Mouse (Mus musculus): ENCODE results near the gene Cdk2ap2. TPM values are rescaled to one million over a fixed set of nuclear protein-coding genes. Genes with fewer than 3 reads are reported as not detected.

Gene Cdk2ap2
- total RNA-seq, 1 experiment: 39.6 TPM

- H3K4me3 ChIP-seq (ENCODE audit: insufficient read depth in 1 of 2, low read depth in 1 of 2, low read length in 2 of 2, poor library complexity in 1 of 2, severe bottlenecking in 1 of 2): no peak overlapping the region
- TF ChIP-seq ZC3H11A (IDR thresholded peaks at IDR 0.05; ENCODE audit: borderline replicate concordance, low read depth, low read length) (no peak), CHD2 (IDR thresholded peaks at IDR 0.05; ENCODE audit: low read depth, low read length) (no peak)
- in situ Hi-C loops (cut with MboI; ENCODE audit: low sequenced_read_pairs in 2 of 2, unreplicated experiment in 2 of 2): no loop called here
- H3K9me3 ChIP-seq (ENCODE audit: control insufficient read depth, insufficient read depth, low read depth, low read length): no peaks in the 10 kb centered on the region
- no peak for DNase-seq (ENCODE audit: low read depth, low spot score)
- H3K36me3 ChIP-seq (ENCODE audit: control insufficient read depth, insufficient read depth, low read length, poor library complexity, severe bottlenecking): peaks cover 19% of the 10 kb centered on the region; the same call in 1 of the 2 replicates
- H3K9ac ChIP-seq (ENCODE audit: insufficient read depth, low read depth, low read length, poor library complexity, severe bottlenecking): no peak overlapping the region
- no peak overlapping the region for H3K27ac ChIP-seq (ENCODE audit: insufficient read depth, low read depth, low read length, poor library complexity, severe bottlenecking)
- H3K4me1 ChIP-seq (ENCODE audit: control insufficient read depth in 2 of 2, insufficient read depth in 2 of 2, low read length in 2 of 2, poor library complexity in 1 of 2): no peaks in the 10 kb centered on the region; a peak in 1 of 4 replicates
Measured at GRCm38 (mm10) chr19:4112063-4112960, 15.3 kb downstream of the Cdk2ap2 start.

GRCm38 (mm10) chr19:4113186-4113805 lies 16.3 kb downstream of the Cdk2ap2 start:
- no peak for DNase-seq (ENCODE audit: low read depth, low spot score)
- in situ Hi-C loops (cut with MboI; ENCODE audit: low sequenced_read_pairs in 2 of 2, unreplicated experiment in 2 of 2): no loop called here
- Histone ChIP-seq H3K27ac (ENCODE audit: insufficient read depth, low read depth, low read length, poor library complexity, severe bottlenecking) (no peak overlapping the region), H3K9ac (ENCODE audit: insufficient read depth, low read depth, low read length, poor library complexity, severe bottlenecking) (no peak overlapping the region), H3K36me3 (ENCODE audit: control insufficient read depth, insufficient read depth, low read length, poor library complexity, severe bottlenecking) (peaks cover 19% of the 10 kb centered on the region; the same call in 1 of the 2 replicates), H3K4me3 (ENCODE audit: insufficient read depth in 1 of 2, low read depth in 1 of 2, low read length in 2 of 2, poor library complexity in 1 of 2, severe bottlenecking in 1 of 2) (no peak overlapping the region), H3K4me1 (ENCODE audit: control insufficient read depth in 2 of 2, insufficient read depth in 2 of 2, low read length in 2 of 2, poor library complexity in 1 of 2) (no peaks in the 10 kb centered on the region; a peak in 1 of 4 replicates), H3K9me3 (ENCODE audit: control insufficient read depth, insufficient read depth, low read depth, low read length) (no peaks in the 10 kb centered on the region)
- TF ChIP-seq ZC3H11A (IDR thresholded peaks at IDR 0.05; ENCODE audit: borderline replicate concordance, low read depth, low read length) (no peak), MAFK (IDR thresholded peaks at IDR 0.05; ENCODE audit: insufficient read depth, low read depth, low read length) (no peak), CHD2 (IDR thresholded peaks at IDR 0.05; ENCODE audit: low read depth, low read length) (no peak), ZNF384 (IDR thresholded peaks at IDR 0.05; ENCODE audit: low read depth, low read length) (no peak), HCFC1 (IDR thresholded peaks at IDR 0.05; ENCODE audit: borderline replicate concordance, insufficient read depth, low read length) (no peak)

GRCm38 (mm10) chr19:4113806-4114230 lies 16.8 kb downstream of the Cdk2ap2 start:
- no peak overlapping the region for H3K27ac ChIP-seq (ENCODE audit: insufficient read depth, low read depth, low read length, poor library complexity, severe bottlenecking)
- no peak overlapping the region for H3K4me3 ChIP-seq (ENCODE audit: insufficient read depth in 1 of 2, low read depth in 1 of 2, low read length in 2 of 2, poor library complexity in 1 of 2, severe bottlenecking in 1 of 2)
- no peaks in the 10 kb centered on the region; a peak in 1 of 4 replicates for H3K4me1 ChIP-seq (ENCODE audit: control insufficient read depth in 2 of 2, insufficient read depth in 2 of 2, low read length in 2 of 2, poor library complexity in 1 of 2)
- DNase-seq (ENCODE audit: low read depth, low spot score): no peak
- H3K9me3 ChIP-seq (ENCODE audit: control insufficient read depth, insufficient read depth, low read depth, low read length): no peaks in the 10 kb centered on the region
- H3K9ac ChIP-seq (ENCODE audit: insufficient read depth, low read depth, low read length, poor library complexity, severe bottlenecking): no peak overlapping the region
- TF ChIP-seq MAFK (IDR thresholded peaks at IDR 0.05; ENCODE audit: insufficient read depth, low read depth, low read length): no peak
- no peak for TF ChIP-seq HCFC1 (IDR thresholded peaks at IDR 0.05; ENCODE audit: borderline replicate concordance, insufficient read depth, low read length)
- TF ChIP-seq ZNF384 (IDR thresholded peaks at IDR 0.05; ENCODE audit: low read depth, low read length): no peak
- no peak for TF ChIP-seq ZC3H11A (IDR thresholded peaks at IDR 0.05; ENCODE audit: borderline replicate concordance, low read depth, low read length)
- no peak for TF ChIP-seq CHD2 (IDR thresholded peaks at IDR 0.05; ENCODE audit: low read depth, low read length)
- peaks cover 19% of the 10 kb centered on the region; the same call in 1 of the 2 replicates for H3K36me3 ChIP-seq (ENCODE audit: control insufficient read depth, insufficient read depth, low read length, poor library complexity, severe bottlenecking)
- in situ Hi-C loops (cut with MboI; ENCODE audit: low sequenced_read_pairs in 2 of 2, unreplicated experiment in 2 of 2): no loop called here

GRCm38 (mm10) chr19:4114551-4114950 lies 17.6 kb downstream of the Cdk2ap2 start:
- in situ Hi-C loops (cut with MboI; ENCODE audit: low sequenced_read_pairs in 2 of 2, unreplicated experiment in 2 of 2): no loop called here
- H3K9ac ChIP-seq (ENCODE audit: insufficient read depth, low read depth, low read length, poor library complexity, severe bottlenecking): no peak overlapping the region
- no peak overlapping the region for H3K4me3 ChIP-seq (ENCODE audit: insufficient read depth in 1 of 2, low read depth in 1 of 2, low read length in 2 of 2, poor library complexity in 1 of 2, severe bottlenecking in 1 of 2)
- no peak overlapping the region for H3K27ac ChIP-seq (ENCODE audit: insufficient read depth, low read depth, low read length, poor library complexity, severe bottlenecking)
- DNase-seq (ENCODE audit: low read depth, low spot score): no peak
- H3K36me3 ChIP-seq (ENCODE audit: control insufficient read depth, insufficient read depth, low read length, poor library complexity, severe bottlenecking): peaks cover 19% of the 10 kb centered on the region; the same call in 1 of the 2 replicates
- H3K4me1 ChIP-seq (ENCODE audit: control insufficient read depth in 2 of 2, insufficient read depth in 2 of 2, low read length in 2 of 2, poor library complexity in 1 of 2): no peaks in the 10 kb centered on the region; a peak in 1 of 4 replicates
- H3K9me3 ChIP-seq (ENCODE audit: control insufficient read depth, insufficient read depth, low read depth, low read length): no peaks in the 10 kb centered on the region
- no peak for TF ChIP-seq ZNF384 (IDR thresholded peaks at IDR 0.05; ENCODE audit: low read depth, low read length)
- no peak for TF ChIP-seq HCFC1 (IDR thresholded peaks at IDR 0.05; ENCODE audit: borderline replicate concordance, insufficient read depth, low read length)
- TF ChIP-seq MAFK (IDR thresholded peaks at IDR 0.05; ENCODE audit: insufficient read depth, low read depth, low read length): no peak
- TF ChIP-seq CHD2 (IDR thresholded peaks at IDR 0.05; ENCODE audit: low read depth, low read length): no peak
- TF ChIP-seq ZC3H11A (IDR thresholded peaks at IDR 0.05; ENCODE audit: borderline replicate concordance, low read depth, low read length): no peak

Measured in ES-E14 (cell line).